Mouse (Mus musculus): Measurements from ENCODE around the gene Scrn1.

GRCm38 (mm10) chr6:54491074-54491473 lies 75.2 kb downstream of the Scrn1 start:
- TF ChIP-seq EP300 (IDR thresholded peaks at IDR 0.05; ENCODE audit: low read depth) (no peak), CTCF (IDR thresholded peaks at IDR 0.05; ENCODE audit: low read depth) (no peak)

All from liver, postnatal 0 days (tissue).